Mouse (Mus musculus) lung, postnatal 25 days (tissue): Measurements from ENCODE around the gene Fars2.
A peak's percentile ranks its signal among the peaks of the same experiment; 100 is the strongest.

Experiments used
- DNase-seq: peaks from one replicate; pipeline ENCODE4 v3.0.0; 2022; ENCODE audit warnings: low spot score

Gene Fars2

DNA sequence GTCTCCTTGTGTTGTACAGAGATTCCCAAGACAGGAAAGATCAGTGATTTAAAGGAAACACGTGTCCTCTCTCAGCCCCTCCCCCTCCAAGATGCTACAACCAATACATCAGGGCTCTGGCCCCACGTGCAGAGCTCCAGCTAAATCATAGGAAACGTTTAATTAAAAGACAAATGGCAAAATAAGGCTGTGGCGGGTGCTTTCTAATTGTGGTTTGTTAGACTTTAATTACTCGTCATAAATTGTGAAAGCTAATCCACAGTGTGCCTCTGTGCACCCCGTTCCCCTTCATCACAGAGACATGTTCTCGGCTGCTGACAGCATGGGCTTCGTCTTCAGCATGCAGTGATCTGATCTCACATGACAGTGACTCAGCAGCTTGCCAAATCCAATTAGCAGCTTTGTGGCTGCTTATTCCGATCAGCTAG lies 400.9 kb downstream of the Fars2 start:
- DNase-seq, result no peak

DNA sequence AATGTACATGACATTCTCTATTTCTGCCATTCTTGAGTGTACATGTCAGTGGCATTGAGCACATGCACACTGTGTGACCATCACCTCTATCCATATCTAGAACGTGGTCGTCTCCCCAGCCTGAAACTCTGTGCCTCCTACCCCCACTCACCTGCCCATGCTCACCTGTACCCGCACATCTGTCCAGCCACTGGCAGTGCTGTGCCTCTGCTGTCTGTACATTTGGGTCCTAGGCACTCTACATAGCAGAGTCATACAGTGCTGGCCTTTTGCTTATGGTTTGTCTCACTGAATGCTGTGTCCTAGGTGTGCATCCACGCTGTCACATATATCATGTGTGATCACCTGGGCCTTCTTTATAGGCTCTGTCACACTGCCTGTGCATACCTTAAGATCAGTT lies 410.5 kb downstream of the Fars2 start:
- DNase-seq, result no peak

DNA sequence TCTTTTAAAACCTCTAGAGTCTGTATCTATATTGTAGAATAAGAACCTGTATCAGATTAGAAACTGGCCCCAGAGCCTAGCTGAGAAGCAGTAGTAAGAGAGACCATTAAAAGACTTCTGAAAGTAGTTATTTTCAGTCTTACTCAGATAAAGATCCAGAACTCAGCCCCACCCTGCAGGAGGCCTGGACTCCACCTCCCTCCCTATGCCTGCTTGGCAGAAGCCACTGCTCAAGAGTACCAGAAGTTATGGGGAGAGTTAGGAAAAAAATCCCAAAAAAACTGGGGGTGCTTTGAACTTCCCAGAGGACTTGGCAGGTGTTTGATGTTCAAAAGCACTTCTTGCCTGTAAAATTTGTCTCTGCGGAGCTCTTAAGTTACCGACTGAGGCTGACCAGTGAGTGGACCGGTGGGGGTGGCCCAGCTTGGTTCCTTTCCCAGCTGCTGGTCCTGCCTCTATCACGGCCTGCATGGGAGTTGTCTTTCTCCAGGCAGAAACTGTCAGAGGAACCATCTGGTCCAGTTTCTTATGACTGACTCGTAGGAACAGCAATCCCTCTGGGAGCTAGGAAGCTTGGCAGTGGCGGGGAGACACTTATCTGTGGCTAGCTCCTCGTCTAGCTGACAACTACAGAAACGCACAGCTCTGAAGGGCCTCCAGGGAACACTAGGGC lies 411.1 kb downstream of the Fars2 start:
- DNase-seq, result peak; percentile 46

DNA sequence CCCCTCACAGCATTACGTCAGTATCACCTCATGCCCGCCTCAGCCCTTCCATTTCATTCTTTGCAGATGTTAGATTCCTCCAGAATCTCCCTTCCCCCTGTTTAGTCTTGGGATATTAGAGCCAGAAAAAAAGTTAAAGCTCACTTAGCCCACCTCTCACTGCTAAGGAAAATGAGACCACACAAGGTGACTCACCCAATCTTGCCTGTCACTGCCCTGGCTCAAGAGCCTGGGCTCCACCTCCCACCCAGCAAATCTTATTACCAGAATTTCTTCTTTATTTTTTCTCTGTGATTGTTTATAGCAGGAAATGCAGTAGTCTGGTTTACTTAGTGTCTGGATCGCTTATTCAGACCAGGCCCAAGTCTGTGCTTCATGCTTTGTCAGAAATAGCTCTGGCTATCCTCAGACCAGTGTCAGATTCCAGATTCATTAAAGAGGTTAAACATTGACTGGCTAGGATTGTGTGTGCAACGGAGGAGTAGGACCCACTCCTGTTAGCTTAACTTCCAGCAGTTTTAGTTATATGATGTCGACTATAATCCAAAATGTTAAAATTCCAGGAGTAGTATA lies 412.3 kb downstream of the Fars2 start:
- DNase-seq, result no peak

DNA sequence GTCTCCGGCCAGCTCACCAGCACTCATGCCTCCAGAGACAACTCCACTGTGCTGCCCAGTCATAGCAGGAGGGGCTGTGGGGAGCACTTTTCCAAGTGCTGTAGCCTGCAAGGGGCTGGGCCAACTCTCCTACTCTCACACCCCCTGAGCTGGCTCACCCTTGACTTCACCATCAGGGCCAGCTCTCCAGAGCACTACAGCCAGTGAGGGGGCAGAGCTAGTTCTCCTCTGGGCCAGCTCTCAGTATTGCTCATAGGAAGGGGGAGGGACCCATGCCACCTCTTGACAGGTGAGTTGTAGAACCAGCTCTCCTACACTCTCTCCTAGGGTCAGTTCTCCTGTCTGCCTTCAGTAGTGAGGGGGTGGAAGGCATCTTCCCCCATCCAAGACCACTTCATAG lies 413.6 kb downstream of the Fars2 start:
- peak; percentile 36 for DNase-seq

DNA sequence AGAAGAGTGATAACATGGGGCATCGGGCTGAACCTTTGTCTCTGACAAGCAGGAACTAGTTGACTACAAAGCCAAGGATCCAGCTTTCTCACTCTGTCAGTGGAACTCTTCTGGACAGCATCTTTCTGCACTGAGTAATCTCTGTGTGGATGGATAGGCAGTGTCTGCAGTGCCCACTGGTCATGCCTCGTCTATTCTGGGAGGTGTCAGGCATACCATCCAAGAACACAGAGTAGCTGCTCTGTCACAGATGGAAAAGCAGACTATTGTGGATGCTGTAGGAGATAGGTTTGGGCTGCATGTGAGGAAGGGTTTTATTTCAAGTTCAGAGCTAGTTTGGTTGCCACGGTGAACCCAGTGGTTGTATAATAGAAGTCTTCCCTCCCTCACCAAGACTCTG lies 414.7 kb downstream of the Fars2 start:
- DNase-seq, result no peak

DNA sequence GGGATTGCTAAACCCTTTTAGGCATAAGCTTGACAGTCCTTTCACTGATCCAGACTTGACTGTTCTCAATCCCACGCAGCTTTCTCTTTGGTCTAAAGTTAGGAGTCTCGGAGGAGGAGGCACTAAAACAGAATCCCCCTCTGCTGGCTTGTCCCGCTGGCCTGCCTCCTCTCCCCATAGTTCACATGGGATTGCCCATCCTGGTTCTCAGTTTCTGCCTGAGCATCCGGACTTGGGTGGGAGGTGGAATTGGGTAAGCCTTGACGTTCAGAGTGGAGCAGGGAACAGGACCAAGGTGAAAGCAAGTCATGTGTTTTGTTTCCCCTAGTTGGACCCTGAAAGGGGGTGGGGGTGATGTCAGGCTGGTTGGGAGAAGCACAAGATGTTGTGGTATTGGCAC lies 415.9 kb downstream of the Fars2 start:
- no peak for DNase-seq

DNA sequence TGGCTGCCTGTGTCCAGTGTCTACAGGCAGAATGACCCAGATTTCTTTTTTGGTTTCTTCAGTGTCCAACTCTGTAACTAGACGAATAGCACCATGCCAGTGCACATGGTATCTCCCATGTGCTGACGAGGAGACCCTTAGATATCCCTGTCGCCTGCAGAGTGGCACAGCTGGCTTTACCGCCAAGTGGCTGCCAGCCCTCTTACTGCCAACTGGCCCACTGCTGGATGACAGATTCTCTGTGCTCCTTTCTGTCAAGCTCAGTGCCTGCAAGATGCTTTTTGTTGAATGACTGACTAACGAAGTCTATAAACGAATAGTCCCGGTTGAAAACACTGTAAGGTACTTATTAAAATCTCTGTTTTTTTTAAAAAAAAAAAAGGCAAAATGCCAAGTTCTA lies 416.3 kb downstream of the Fars2 start:
- DNase-seq, result no peak

DNA sequence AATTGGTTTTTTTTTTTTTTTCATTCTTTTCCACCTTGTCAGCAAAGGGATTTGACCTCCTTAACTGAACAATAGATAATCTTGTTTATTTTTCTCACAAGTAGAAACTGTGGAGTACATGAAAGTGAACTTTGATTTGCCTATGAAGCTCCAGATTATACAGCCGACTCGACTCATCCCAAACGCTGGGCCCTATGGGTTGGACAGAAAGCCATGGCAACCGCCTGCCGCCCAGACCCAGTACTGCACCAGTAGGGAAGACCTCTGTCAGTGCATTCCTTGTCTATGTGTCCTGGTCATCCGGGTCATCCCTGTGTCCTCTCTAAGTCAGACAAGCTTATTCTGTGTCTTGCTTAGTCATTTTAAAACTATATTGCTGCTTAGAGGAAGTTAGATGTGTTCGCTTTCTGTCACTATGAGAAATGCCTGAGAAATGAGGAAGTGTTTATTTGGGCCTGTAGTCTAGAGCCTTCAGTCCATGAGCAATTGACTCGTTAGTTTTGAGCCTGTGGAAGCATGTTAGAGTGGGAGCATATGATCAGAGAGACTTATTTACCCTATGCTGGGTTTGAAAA lies 416.8 kb downstream of the Fars2 start:
- no peak for DNase-seq

DNA sequence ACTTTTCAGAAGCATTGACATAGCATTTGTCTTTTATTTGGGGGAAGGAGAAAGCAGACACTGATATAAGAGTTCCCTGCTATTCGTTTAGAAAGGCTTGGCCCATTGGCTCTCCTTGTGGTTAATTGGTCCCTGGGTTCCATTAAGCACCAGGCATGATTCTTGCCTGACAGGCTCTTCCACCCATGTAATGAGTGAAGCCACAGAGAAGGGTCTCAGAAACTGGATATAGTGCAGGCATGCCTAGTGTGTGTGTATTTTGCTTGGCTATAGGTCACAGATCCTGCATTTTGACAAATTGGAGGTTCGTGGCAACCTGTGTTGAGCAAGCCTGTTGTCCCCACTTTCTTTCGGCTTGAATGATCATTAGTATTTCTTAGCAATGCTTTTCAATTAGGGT lies 420.4 kb downstream of the Fars2 start:
- DNase-seq, result no peak

DNA sequence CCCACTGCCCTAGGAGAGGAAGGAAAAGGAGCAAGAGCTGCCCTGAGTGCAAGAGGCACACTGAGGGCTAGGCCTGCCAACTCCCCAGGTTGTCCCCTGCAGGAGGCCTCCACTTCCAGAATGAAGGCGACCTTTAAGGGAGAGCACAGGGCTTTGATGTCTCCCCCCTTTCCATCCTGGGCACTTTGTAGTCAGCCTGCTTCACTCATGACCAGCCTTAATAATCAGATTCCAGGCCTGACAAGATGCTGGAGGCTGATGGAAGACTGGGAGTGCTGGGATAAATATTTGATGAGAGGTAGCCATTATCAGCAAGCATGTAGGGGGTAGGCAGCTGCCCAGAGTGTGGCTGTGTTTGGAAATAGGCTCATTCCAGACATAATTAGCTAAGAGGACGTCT lies 421.2 kb downstream of the Fars2 start:
- DNase-seq, result no peak

DNA sequence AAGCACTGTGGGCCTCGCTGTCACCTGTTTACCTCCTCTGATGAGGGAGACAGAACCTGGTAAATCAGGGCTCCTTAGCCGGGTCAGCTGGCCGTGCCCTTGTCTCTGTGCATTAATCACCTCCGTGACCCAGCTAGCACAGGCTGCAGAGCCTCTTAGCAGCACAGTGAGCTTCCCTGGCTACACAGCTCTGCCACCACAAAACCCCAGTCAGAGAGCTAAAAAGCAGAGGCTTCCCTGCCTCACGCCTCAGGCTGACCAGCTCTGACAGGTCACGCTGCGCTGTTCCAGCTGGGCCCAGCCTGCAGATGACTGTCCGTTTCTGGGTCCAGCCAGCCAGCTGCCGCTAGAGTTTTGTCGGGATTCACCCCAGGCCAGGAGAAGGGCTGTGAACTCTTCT lies 423.0 kb downstream of the Fars2 start:
- DNase-seq, result peak; percentile 19

DNA sequence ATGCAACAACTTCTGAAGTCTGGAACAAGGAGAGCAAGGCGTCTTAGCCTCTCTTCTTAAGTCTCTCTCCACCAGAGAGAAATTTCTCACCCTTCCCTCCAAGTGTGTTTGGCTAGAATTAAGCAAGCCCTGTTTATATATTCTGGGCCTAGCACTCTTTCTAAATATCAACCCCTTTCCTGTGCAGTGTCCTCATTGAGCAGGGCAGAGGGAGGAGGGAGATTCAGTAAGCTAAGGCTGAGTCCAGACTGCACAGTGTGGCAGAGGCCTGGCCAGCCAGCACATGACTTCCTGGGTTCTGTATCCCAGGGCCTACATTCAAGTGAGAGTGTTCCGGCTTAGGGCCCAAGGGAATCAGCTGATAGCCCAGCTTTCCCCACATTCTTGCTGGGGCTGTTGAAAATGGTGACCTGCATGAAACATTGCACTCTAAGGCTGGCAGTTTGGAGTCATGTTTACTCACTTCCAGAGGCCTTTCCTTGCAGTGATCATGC lies 424.1 kb downstream of the Fars2 start:
- DNase-seq, result no peak

DNA sequence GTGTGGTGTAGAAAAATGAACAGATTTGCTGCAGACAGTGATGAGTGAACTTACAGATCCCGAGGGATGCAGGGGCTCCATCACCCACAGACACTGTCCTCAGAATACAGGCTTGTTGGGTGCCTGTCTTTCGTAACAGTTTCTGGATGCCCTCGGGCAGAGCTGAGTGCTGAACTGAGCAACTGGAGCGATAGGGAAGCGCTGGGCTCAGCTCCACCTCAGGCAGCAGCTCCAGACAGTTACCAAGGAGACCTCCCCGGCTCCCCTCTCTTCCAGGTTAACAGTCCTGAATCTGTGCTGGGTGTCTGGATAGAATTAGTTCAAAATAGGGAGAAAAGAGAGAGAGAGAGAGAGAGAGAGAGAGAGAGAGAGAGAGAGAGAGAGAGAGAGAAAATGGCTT lies 433.5 kb downstream of the Fars2 start:
- DNase-seq, result no peak

DNA sequence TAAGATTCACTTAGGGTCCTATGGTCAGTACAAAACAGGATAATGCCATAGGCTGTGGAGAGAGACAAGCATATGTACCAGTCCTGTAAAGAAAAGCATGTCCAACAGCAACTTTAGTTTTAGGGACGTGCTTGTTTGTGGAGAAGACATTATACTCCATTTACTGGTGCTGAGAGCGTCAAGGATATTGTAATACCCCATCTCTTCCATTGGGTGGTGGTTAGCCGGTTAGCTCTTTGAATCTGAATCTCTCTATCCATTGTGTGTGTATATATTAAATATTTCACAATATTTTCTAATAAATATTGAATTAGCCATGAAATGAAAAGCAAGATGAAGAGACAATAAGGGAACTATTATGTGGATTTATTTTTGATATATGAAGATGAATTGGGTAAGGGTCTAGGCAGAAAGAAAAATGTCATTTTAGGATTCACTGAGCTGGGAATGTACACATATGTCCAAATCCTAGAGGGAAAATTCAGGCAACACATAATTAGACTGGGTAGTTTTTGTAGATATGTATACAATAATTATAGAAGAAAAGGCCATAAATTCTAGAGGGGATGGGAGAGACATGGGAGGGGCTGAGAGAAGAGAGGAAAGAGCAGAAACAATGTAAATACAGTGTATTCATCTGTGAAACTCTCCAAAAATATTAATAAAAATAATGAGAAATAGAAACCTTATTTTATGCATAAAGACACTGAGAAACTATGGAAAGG lies 435.5 kb downstream of the Fars2 start:
- no peak for DNase-seq

DNA sequence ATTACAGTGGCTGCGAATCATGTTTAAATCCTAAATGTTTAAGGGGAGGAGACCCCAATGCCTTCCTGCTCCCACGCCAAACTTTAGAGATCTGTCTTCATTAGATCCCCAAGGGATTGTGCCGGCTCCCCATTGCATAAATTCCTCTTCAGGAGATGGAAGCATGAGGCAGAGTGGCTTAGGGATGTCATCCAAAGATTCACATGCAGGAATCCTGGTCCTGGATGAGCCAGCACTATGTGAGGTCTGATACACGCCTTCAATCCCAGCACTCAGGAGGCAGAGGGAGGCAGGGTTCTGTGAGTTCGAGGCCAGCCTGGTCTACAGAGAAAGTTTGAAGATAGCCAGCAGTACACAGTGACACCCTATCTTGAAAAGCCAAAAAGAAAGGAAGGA lies 436.0 kb downstream of the Fars2 start:
- DNase-seq, result no peak

DNA sequence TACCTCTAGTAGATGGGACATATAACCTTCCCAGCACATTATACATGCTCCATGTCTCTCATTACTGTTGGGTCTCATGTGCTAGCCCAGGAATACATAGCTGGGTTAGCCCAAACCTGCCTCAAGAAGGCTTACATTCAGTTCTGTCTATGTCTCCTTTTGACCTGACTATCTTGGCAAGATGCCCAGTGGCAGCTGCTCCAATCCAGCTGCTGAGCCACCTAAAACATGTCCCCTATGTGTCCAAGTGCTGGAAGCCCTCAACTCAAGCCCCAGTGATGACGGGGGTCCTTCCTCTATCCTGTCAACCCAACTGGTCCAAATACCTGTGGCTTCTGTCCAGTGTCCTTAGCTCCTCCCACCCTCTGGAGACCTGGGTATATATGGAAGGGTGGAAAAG lies 437.5 kb downstream of the Fars2 start:
- DNase-seq, result no peak

DNA sequence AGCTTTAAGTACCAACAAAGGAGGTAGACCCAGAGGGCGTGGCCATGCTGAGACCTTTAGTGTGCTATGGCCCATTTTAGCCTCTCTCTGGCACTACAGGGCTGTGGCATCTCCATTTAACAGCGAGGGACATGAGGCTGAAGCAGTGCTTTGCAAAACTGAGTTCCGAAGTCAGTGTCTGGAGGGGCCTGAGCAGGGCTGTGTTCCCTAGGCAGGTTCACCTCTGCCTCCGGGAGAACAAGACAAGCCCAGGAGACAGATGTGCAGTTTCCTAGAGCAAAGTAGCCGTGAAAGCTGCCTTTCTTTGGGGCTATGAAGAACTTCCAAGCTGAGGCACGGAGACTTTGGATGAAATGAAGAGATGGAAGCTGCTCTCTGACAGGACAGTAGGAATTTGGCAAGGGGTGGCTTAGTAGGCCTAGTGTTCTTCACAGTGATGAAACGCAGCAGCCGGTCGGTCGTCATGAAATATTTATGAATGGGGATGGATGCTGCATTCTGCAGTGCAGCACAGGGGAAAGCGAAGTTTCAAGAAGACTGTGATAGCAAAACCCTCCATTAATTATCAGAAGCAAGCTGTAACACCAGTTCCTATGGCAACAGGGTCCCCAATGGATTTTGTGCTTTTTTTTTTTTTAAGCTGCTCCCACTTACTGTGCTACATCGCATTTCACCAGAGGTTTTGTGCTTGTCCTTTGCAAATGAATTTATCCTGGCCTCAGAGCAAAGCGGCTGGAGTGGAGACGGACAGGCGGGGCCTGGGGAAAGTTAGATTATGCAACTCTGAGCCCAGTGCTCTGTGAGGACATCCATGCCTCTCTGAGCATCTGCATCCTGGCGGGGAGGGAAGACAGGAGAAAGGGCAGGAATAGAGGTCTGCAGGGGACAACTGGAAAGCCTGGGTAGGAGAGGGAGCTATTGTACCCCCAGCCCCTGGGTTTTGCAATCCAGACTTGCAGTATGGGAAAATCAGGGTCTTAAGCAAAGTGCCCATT lies 445.5 kb downstream of the Fars2 start:
- peak; percentile 13 for DNase-seq

DNA sequence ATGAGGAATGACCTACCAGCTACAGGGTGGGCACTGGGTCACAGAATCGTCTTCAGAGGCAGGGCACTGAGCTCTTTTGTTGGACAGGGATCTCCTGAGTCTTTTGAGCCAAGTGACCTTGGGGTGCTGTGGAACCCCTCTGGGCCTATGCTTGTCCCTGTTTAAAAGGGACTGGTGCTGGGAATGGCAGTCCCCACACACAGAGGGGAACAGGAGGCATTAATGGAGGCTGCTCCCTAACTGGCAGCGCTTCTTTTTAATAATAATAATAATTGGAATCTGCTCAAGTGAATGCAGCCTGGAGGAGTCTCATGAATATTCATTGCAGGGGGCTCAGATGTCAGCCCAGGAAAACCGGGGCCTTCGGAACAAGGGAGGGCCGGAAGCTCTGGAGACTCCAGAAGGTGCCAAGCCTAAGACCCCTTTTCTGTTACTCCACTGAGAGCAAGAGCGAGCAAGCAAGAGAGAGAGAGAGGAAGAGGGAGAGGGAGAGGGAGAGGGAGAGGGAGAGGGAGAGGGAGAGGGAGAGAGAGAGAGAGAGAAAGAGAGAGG lies 447.6 kb downstream of the Fars2 start:
- no peak for DNase-seq

DNA sequence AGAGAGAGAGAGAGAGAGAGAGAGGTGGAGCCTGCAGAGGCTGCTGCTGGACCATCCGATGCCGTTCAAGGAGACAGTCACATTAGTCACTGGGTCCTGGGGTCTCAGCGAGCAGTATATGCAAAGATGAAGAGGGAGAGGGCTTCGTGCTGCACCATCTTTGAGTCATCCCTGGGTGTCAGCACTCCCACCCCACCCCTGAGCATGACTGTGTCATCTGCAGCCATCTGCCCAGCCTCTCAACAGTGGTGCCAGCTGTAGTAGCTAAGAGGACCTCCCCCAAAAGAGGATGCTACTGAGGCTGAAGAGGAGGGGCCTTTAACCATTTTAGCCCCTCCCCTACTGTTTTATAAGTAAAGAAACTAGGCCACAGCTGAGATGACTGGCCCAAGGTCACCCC lies 459.6 kb downstream of the Fars2 start:
- no peak for DNase-seq

DNA sequence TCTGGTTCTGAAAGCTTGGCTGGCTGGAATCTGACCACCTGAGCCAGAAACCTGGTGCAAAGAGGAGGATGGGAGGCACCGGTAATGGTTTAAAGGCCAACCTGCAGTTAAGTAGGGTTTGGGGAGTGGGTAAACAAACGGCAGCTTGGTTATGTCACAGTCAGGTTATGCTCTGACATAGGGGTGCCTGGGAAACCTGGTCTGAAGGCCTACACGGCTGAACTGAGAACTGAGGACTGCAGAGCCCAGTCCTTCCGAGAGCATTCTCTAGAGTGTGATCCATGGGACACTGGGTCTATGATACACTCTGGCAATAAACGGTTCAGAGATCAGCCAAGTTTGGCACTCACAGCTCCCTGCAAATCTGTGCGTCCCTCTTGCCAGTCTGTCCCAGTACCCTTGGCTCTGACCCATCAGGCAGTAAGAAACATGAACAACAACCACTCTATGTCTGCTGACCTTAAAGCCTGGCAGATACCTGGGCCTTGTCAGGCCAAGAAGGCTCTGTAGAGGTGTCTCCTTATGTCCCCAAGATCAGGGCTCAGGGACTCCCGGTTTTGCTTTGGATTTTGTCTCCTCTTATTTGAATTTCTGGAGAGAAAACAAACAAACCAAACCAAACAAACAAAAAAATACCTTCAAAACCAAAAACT lies 460.8 kb downstream of the Fars2 start:
- no peak for DNase-seq
